Mouse (Mus musculus) gastrocnemius, adult 18-20 months (tissue): Measurements from ENCODE around the gene Ush2a. TPM values are rescaled to one million over a fixed set of nuclear protein-coding genes. Genes with fewer than 3 reads are reported as not detected.

ENCODE experiments used
- DNase-seq: peaks from one replicate; pipeline ENCODE4 v3.0.0; 2021; ENCODE audit warnings: low spot score
- total RNA-seq, 2 experiments: library from RNA; stranded (reverse); gene quantifications; 2 replicates each; pipeline ENCODE4 v1.2.3; 2021

Ush2a gene
- total RNA-seq, 2 experiments from 2014 or later: not detected

- DNase-seq: no peak
These were observed 604.1 kb downstream of the Ush2a start for GRCm38 (mm10) chr1:188865881-188866280.

GRCm38 (mm10) chr1:188866515-188866914, 604.7 kb downstream of the Ush2a start:
- DNase-seq: no peak

GRCm38 (mm10) chr1:188878531-188879055, 616.8 kb downstream of the Ush2a start:
- DNase-seq: no peak

GRCm38 (mm10) chr1:188896906-188897551, 635.2 kb downstream of the Ush2a start:
- DNase-seq: no peak

GRCm38 (mm10) chr1:188904091-188904490, 642.3 kb downstream of the Ush2a start:
- no peak for DNase-seq

GRCm38 (mm10) chr1:188906175-188906574, 644.4 kb downstream of the Ush2a start:
- no peak for DNase-seq

- DNase-seq: no peak
These were observed 648.8 kb downstream of the Ush2a start for GRCm38 (mm10) chr1:188910656-188911055.

GRCm38 (mm10) chr1:188919946-188920345, 658.1 kb downstream of the Ush2a start:
- no peak for DNase-seq

- DNase-seq: no peak
These were observed 675.5 kb downstream of the Ush2a start for GRCm38 (mm10) chr1:188937246-188937780.

GRCm38 (mm10) chr1:188945326-188945725, 683.5 kb downstream of the Ush2a start:
- DNase-seq: no peak

- DNase-seq: no peak
These were observed 685.0 kb downstream of the Ush2a start for GRCm38 (mm10) chr1:188946849-188947248.

GRCm38 (mm10) chr1:188947794-188948193, 686.0 kb downstream of the Ush2a start:
- no peak for DNase-seq

- DNase-seq: no peak
These were observed 686.5 kb downstream of the Ush2a start for GRCm38 (mm10) chr1:188948276-188948675.

- DNase-seq: no peak
These were observed 689.3 kb downstream of the Ush2a start for GRCm38 (mm10) chr1:188951091-188951490.

- no peak for DNase-seq
These were observed 690.7 kb downstream of the Ush2a start for GRCm38 (mm10) chr1:188952501-188952900.

- no peak for DNase-seq
These were observed 711.3 kb downstream of the Ush2a start for GRCm38 (mm10) chr1:188973078-188973477.

GRCm38 (mm10) chr1:188973926-188974325, 712.1 kb downstream of the Ush2a start:
- DNase-seq: no peak

- DNase-seq: peak; percentile 42
These were observed 718.2 kb downstream of the Ush2a start for GRCm38 (mm10) chr1:188980050-188980449.

GRCm38 (mm10) chr1:188993218-188993617, 731.4 kb downstream of the Ush2a start:
- DNase-seq: peak; percentile 14

- no peak for DNase-seq
These were observed 736.1 kb downstream of the Ush2a start for GRCm38 (mm10) chr1:188997921-188998320.

GRCm38 (mm10) chr1:188999981-189000380, 738.2 kb downstream of the Ush2a start:
- no peak for DNase-seq

- DNase-seq: no peak
These were observed 740.0 kb downstream of the Ush2a start for GRCm38 (mm10) chr1:189001815-189002214.

GRCm38 (mm10) chr1:189004774-189005173, 743.0 kb downstream of the Ush2a start:
- no peak for DNase-seq
